Mouse (Mus musculus) cerebellum, postnatal 14 days (tissue): ENCODE results near the gene Olfr167.
"Not testable (repeated sequence)": the region's sequence is repeated elsewhere in the genome, so short reads cannot be mapped to it uniquely, and the experiment has no call there.

Experiments
- DNase-seq, 2 experiments: peaks; one replicate each; pipeline ENCODE4 v3.0.0; 2021; ENCODE audit warnings: mixed read lengths in 2 of 2

Gene Olfr167

DNA sequence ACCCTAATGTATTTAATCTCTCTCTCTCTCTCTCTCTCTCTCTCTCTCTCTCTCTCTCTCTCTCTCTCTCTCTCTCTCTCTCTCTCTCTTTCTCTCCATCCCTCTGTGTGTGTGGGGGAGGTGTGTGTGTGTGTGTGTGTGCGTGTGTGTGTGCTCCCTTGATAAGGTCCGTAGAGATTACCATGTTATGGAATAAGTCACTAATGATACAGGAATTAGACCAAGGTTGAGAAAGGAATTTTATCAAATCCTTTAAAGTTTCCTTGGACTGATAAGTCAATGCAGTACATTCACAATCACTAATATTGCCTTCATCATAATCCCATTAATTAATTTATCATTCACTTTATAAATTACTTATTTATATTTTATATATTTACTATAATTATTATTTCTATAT, at the start of gene Olfr167:
Gene Olfr167 (minus strand): TSS at position 101 of the 400 bp plus-strand sequence.
- no peak for DNase-seq

GRCm38 (mm10) chr16:19571709-19572108, 49.6 kb upstream of the Olfr167 start, which contains the start of gene Olfr169:
Gene Olfr169 (minus strand): TSS chr16:19571809.
- not testable (repeated sequence) for DNase-seq

GRCm38 (mm10) chr16:19553429-19553828, 31.4 kb upstream of the Olfr167 start:
- DNase-seq, result not testable (repeated sequence)

GRCm38 (mm10) chr16:19552246-19552645, 30.2 kb upstream of the Olfr167 start:
- DNase-seq, result not testable (repeated sequence)

DNA sequence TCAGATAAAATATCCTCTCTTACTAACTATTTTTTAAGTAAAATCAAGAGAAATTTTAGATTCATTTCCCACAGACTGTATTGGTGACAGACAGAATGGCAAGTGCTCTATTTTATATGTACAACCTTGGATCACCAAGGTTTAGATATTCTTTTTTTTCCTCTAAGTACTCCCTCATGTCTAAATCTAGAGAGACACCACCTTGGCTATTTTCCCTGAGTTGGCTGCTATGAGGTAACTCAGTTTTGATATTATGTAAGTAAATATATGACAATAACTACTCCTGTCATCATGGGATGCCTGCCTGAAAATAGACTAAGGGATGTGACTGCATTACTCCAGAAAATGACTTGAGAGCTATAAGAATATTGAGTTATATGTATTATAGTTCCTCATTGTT, 13.4 kb upstream of the Olfr167 start, which contains the start of gene Olfr168:
Gene Olfr168 (minus strand): TSS at position 101 of the 400 bp plus-strand sequence.
- no peak for DNase-seq

DNA sequence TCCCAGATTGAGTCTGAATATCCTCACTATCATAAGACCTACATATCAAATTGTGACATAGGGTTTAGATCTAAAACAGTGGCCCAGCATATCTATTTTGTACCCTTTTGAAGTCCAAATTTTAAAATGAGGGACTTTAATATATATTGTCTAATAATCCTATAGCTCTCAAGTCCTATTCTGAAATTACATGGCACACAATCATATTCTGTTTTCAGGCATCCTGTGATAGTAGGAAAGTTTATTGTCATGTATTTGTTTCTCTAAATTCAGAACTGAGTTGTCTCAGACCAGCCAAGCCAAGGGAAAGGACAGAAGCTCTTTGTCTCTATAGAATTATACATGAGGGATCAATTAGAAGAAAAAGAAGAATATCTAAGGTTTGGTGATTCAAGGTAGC, 38.7 kb downstream of the Olfr167 start, which contains the start of gene Olfr166:
Gene Olfr166 (plus strand): TSS at position 301 of the 400 bp plus-strand sequence.
- no peak for DNase-seq

DNA sequence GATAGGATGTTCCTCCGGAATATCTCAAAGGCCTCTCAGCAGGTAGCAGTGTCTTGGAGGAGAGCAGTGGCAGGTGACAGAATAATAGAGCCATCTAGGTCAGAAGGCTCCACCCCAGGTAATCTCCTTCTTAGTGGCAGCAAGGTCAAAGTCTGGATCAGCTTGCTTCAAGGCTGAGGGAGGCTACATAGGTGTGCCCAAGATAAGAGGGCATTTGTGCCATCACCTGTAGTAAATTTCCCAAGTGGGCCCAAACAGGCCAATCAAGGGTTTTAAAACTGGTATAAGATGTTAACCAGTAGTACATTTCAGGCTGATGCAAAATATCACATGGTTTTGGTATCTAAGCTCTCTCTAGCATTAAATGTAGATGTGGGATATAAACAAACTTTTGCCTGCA, 57.7 kb downstream of the Olfr167 start:
- no peak for DNase-seq
